Mouse (Mus musculus) heart, embryonic 14.5 days (tissue): ENCODE measurements around the gene Nynrin. TPM values are rescaled to one million over a fixed set of nuclear protein-coding genes. Genes with fewer than 3 reads are reported as not detected.
A peak's percentile ranks its signal among the peaks of the same experiment; 100 is the strongest.

Experiments used
- ATAC-seq: fragments of 200-750 bp; cut with Nextera tagmentation; 2 replicates; pipeline ENCODE4 v1.8.0; 2017; ENCODE audit warnings: low read depth, moderate TSS enrichment; ENCODE audit not compliant: insufficient number of reproducible peaks, insufficient read depth, low FRiP score
- H3K27ac ChIP-seq, 2 experiments: fragments of 200-500 bp in 1 of 2; fragments of 300-500 bp in 1 of 2; sonication (generic) in 1 of 2; replicated peaks in 1 of 2; 2 replicates each; pipeline ENCODE4 v1.5.1; 2012 to 2014; ENCODE audit warnings: low read depth in 2 of 2, low read length in 2 of 2, control low read depth in 1 of 2, mild to moderate bottlenecking in 1 of 2, mixed read lengths in 1 of 2; ENCODE audit not compliant: control insufficient read depth in 1 of 2, insufficient read depth in 1 of 2
- H3K27me3 ChIP-seq: fragments of 300-500 bp; sonication (generic); 2 replicates; pipeline ENCODE4 v1.6.1; 2014; ENCODE audit warnings: mild to moderate bottlenecking, low read length, control low read depth; ENCODE audit not compliant: control insufficient read depth, insufficient read depth
- H3K36me3 ChIP-seq: fragments of 300-500 bp; sonication (generic); 2 replicates; pipeline ENCODE4 v1.6.1; 2014; ENCODE audit warnings: mild to moderate bottlenecking, control low read depth, low read length, mixed read lengths; ENCODE audit not compliant: control insufficient read depth, insufficient read depth
- H3K4me1 ChIP-seq, 2 experiments: fragments of 200-500 bp in 1 of 2; fragments of 300-500 bp in 1 of 2; sonication (generic) in 1 of 2; 2 replicates each; pipeline ENCODE4 v1.6.1; 2012 to 2014; ENCODE audit warnings: low read length in 2 of 2, control low read depth in 1 of 2, mixed read lengths in 1 of 2; ENCODE audit not compliant: control insufficient read depth in 2 of 2, insufficient read depth in 2 of 2
- H3K4me2 ChIP-seq: fragments of 300-500 bp; sonication (generic); 2 replicates; pipeline ENCODE4 v1.6.1; 2014; ENCODE audit warnings: mild to moderate bottlenecking, low read length
- H3K4me3 ChIP-seq, 2 experiments: fragments of 200-500 bp in 1 of 2; fragments of 300-500 bp in 1 of 2; sonication (generic) in 1 of 2; 2 replicates each; pipeline ENCODE4 v1.5.1; 2012 to 2014; ENCODE audit warnings: low read length in 2 of 2, mild to moderate bottlenecking in 2 of 2, control low read depth in 1 of 2, low read depth in 1 of 2, moderate library complexity in 1 of 2; ENCODE audit not compliant: control insufficient read depth in 1 of 2, insufficient read depth in 1 of 2
- H3K9ac ChIP-seq: fragments of 300-500 bp; sonication (generic); 2 replicates; pipeline ENCODE4 v1.6.1; 2014; ENCODE audit warnings: mild to moderate bottlenecking, low read length
- H3K9me3 ChIP-seq: fragments of 300-500 bp; sonication (generic); 2 replicates; pipeline ENCODE4 v1.6.1; 2016; ENCODE audit warnings: low read length, control low read depth; ENCODE audit not compliant: control insufficient read depth
- WGBS: fragments of 180-500 bp; shearing (Covaris S2); extraction: QIAGEN DNeasy Blood & Tissue Kit; methylation state at CpG from one replicate; pipeline ENCODE4 v1.1.7; 2014; 5-methylcytosine and 5-hydroxymethylcytosine counted together
- polyA plus RNA-seq: library from polyadenylated mRNA; unstranded; fragments of >200 nt; fragmentation: Nextera tagmentation; extraction: Ambion mirVana; gene quantifications from 2 replicates; pipeline ENCODE4 v1.2.1, GENCODE M21; 2014

The Nynrin gene
- polyA plus RNA-seq, 1 experiment from 2014 or later: 12.4 TPM

DNA sequence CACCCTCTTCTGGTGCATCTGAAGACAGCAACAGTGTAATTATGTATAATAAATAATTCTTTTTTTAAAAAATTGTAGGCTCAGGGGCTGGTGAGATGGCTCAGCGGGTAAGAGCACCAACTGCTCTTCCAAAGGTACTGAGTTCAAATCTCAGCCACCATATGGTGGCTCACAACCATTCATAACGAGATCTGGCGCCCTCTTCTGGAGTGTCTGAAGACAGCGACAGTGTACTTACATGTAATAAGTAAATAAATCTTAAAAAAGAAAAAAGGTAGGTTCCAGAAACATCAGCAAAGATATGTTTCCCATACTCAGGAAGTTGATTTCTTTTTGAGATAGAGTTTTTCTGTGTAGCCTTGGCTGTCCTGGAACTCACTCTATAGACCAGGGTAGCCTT lies 11.0 kb upstream of the Nynrin start:
- WGBS: 84% methylated on average over 4 of the region's 4 CpGs
- Histone ChIP-seq H3K9me3 (no peaks in the 10 kb centered on the region), H3K36me3 (no peaks in the 10 kb centered on the region), H3K4me3 (no peak overlapping the region), H3K4me2 (no peak overlapping the region), H3K4me1 (no peaks in the 10 kb centered on the region; a peak in 1 of 4 replicates), H3K27me3 (no peaks in the 10 kb centered on the region), H3K9ac (no peak overlapping the region), H3K27ac (no peak overlapping the region)
- no peak for ATAC-seq

- no peaks in the 10 kb centered on the region; a peak in 1 of 4 replicates for H3K4me1 ChIP-seq
- no peak for ATAC-seq
Observed at GRCm38 (mm10) chr14:55845506-55846294, 8.1 kb upstream of the Nynrin start.

DNA sequence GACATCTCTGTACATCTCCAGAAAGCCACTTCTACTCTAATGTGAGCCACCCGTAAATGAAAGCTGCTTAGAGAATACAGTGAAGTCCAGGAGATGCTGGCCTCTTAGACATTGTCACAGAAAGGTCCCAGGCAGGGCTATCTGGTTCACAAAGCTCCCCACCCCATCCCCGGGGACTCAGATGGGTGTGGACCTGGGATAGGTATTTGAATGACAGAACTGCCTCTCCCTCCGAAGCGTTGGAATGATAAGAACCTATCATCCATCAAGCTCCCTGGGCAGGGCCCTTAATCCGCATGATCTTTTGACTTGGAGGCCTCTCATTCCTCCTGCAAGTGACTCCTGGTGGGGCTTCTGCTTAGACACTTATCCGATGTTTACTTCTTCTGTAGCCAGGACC lies 2.9 kb upstream of the Nynrin start:
- WGBS: 45% methylated on average over 6 of the region's 6 CpGs
- Histone ChIP-seq H3K4me3 (no peak overlapping the region), H3K27me3 (no peaks in the 10 kb centered on the region), H3K9me3 (no peaks in the 10 kb centered on the region), H3K9ac (no peak overlapping the region), H3K4me1 (peaks cover 19 to 24% of the 10 kb centered on the region in 2 experiments), H3K36me3 (no peaks in the 10 kb centered on the region), H3K27ac (no peak overlapping the region), H3K4me2 (no peak overlapping the region)
- ATAC-seq: no peak

More at GRCm38 (mm10) chr14:55845506-55846294, 8.1 kb upstream of the Nynrin start:
- H3K27ac ChIP-seq: no peak overlapping the region
- H3K36me3 ChIP-seq: no peaks in the 10 kb centered on the region
- H3K9me3 ChIP-seq: no peaks in the 10 kb centered on the region
- H3K27me3 ChIP-seq: no peaks in the 10 kb centered on the region
- no peak overlapping the region for H3K4me2 ChIP-seq
- WGBS: 55% methylated on average over 9 of the region's 9 CpGs
- H3K9ac ChIP-seq: no peak overlapping the region
- H3K4me3 ChIP-seq: no peak overlapping the region

GRCm38 (mm10) chr14:55852646-55853551 lies 911 bp upstream of the Nynrin start:
- peak; percentile 62 for ATAC-seq
- Histone ChIP-seq H3K9me3 (no peaks in the 10 kb centered on the region), H3K36me3 (peaks cover 4% of the 10 kb centered on the region; the same call in 1 of the 2 replicates), H3K4me2 (peak overlapping the region; percentile 88), H3K4me3 (peak overlapping the region; percentile 70 to 88; a peak in 3 of 4 replicates), H3K9ac (peak overlapping the region; percentile 88), H3K4me1 (peaks cover 29 to 44% of the 10 kb centered on the region in 2 experiments), H3K27ac (peak overlapping the region; percentile 93 to 95), H3K27me3 (no peaks in the 10 kb centered on the region)
- WGBS: 9% methylated on average over 11 of the region's 11 CpGs

- WGBS: under 1% methylated on average over 9 of the region's 9 CpGs
- H3K4me1 ChIP-seq: peaks cover 32 to 54% of the 10 kb centered on the region in 2 experiments
- H3K9me3 ChIP-seq: no peaks in the 10 kb centered on the region
- no peak for ATAC-seq
- peak overlapping the region; percentile 88 for H3K4me2 ChIP-seq
- peaks cover 12% of the 10 kb centered on the region for H3K36me3 ChIP-seq
- no peaks in the 10 kb centered on the region for H3K27me3 ChIP-seq
- H3K9ac ChIP-seq: peak overlapping the region; percentile 88
- H3K4me3 ChIP-seq: peak overlapping the region; percentile 70 to 88
- peak overlapping the region; percentile 93 to 95 for H3K27ac ChIP-seq
Observed at GRCm38 (mm10) chr14:55854406-55855100, 743 bp downstream of the Nynrin start.

- Histone ChIP-seq H3K4me2 (peak overlapping the region; percentile 88), H3K4me1 (peaks cover 32 to 55% of the 10 kb centered on the region in 2 experiments), H3K27me3 (no peaks in the 10 kb centered on the region), H3K27ac (peak overlapping the region; percentile 93 to 95), H3K4me3 (peak overlapping the region; percentile 70 to 88), H3K9me3 (no peaks in the 10 kb centered on the region), H3K9ac (peak overlapping the region; percentile 88), H3K36me3 (peaks cover 12% of the 10 kb centered on the region)
- 0% methylated on average over 4 of the region's 4 CpGs for WGBS
- ATAC-seq: peak; percentile 36
Observed at GRCm38 (mm10) chr14:55855101-55855561, 1.3 kb downstream of the Nynrin start.

- H3K27me3 ChIP-seq: no peaks in the 10 kb centered on the region
- ATAC-seq: no peak
- H3K4me2 ChIP-seq: peak overlapping the region; percentile 88
- WGBS: 35% methylated on average over 4 of the region's 4 CpGs
- peaks cover 38 to 71% of the 10 kb centered on the region in 2 experiments for H3K4me1 ChIP-seq
- peak overlapping the region; percentile 57 for H3K9ac ChIP-seq
- H3K9me3 ChIP-seq: no peaks in the 10 kb centered on the region
- H3K36me3 ChIP-seq: peaks cover 12% of the 10 kb centered on the region
- peak overlapping the region; percentile 31 to 64; a peak in 3 of 4 replicates for H3K27ac ChIP-seq
- H3K4me3 ChIP-seq: peak overlapping the region in 1 of 2 experiments; percentile 16; a peak in 1 of 4 replicates
Observed at GRCm38 (mm10) chr14:55857588-55857987, 3.8 kb downstream of the Nynrin start.
